Comparison of ENCODE assay signal across 9 mouse cellular contexts in genomic region chr17:46033607-46034006, GRCm38 (mm10). TPM values are rescaled to one million over a fixed set of nuclear protein-coding genes. Genes with fewer than 3 reads are reported as not detected.
DNase-seq lines count a peak whose midpoint lies in the region; ATAC-seq lines count a peak whose summit lies in the region.
"Had no signal": no experiment of that assay in that cellular context is flagged by ENCODE, and none has a peak within 500 bp of the region (broad histone marks: within the 10 kb centered on the region; RNA-seq: fewer than 3 reads in every experiment).

No protein-coding gene starts in this region.

- no peak overlapping the region for H3K4me3 ChIP-seq in heart, embryonic 13.5 days
- 0 out of 2 replicates have a peak overlapping the region, but pooled peaks have one; percentile 98 for H3K4me3 ChIP-seq in midbrain, embryonic 10.5 days
- no peak overlapping the region for H3K4me3 ChIP-seq in midbrain, embryonic 15.5 days
- no peak overlapping the region for H3K4me3 ChIP-seq in hindbrain, embryonic 15.5 days
- no peak overlapping the region for H3K4me3 ChIP-seq in neural tube, embryonic 13.5 days
- H3K4me3 ChIP-seq: liver, embryonic 13.5 days had no signal

- H3K27me3 ChIP-seq in heart, embryonic 13.5 days (replicated peaks) = no peaks in the 10 kb centered on the region; the same call in 1 of the 2 replicates
- peaks cover 11% of the 10 kb centered on the region for H3K27me3 ChIP-seq in midbrain, embryonic 10.5 days (ENCODE audit: low read depth, poor library complexity, severe bottlenecking)
- no peaks in the 10 kb centered on the region for H3K27me3 ChIP-seq in midbrain, embryonic 15.5 days (replicated peaks)
- H3K27me3 ChIP-seq in hindbrain, embryonic 15.5 days = no peaks in the 10 kb centered on the region
- H3K27me3 ChIP-seq in neural tube, embryonic 13.5 days = peaks cover 10% of the 10 kb centered on the region; the same call in 1 of the 2 replicates

- peak overlapping the region; percentile 65 for H3K9ac ChIP-seq in heart, embryonic 13.5 days
- H3K9ac ChIP-seq in midbrain, embryonic 15.5 days = no peak overlapping the region
- H3K9ac ChIP-seq in hindbrain, embryonic 15.5 days = no peak overlapping the region
- H3K9ac ChIP-seq in neural tube, embryonic 13.5 days = 0 out of 2 replicates have a peak overlapping the region, but pooled peaks have one; percentile 31
- H3K9ac ChIP-seq: liver, embryonic 13.5 days had no signal

- H3K4me2 ChIP-seq in heart, embryonic 13.5 days = peak overlapping the region; percentile 92
- no peak overlapping the region for H3K4me2 ChIP-seq in midbrain, embryonic 15.5 days
- 0 out of 2 replicates have a peak overlapping the region, but pooled peaks have one; percentile 72 for H3K4me2 ChIP-seq in hindbrain, embryonic 15.5 days
- H3K4me2 ChIP-seq in neural tube, embryonic 13.5 days = no peak overlapping the region

- no peak for ATAC-seq in heart, embryonic 13.5 days (ENCODE audit: extremely low read depth, insufficient number of reproducible peaks, low FRiP score, low TSS enrichment)
- ATAC-seq in midbrain, embryonic 15.5 days (replicated peaks) = no peak
- ATAC-seq in hindbrain, embryonic 15.5 days (ENCODE audit: low FRiP score, low read depth) = no peak
- ATAC-seq in neural tube, embryonic 13.5 days (ENCODE audit: low read depth) = no peak
- no peak for ATAC-seq in monocyte, adult 5-6 weeks (replicated peaks; ENCODE audit: insufficient number of reproducible peaks, low FRiP score, low TSS enrichment, poor library complexity, severe bottlenecking)

- peak overlapping the region; percentile 1; the same call in 1 of the 2 replicates for H3K27ac ChIP-seq in heart, embryonic 13.5 days (replicated peaks)
- H3K27ac ChIP-seq in midbrain, embryonic 10.5 days (replicated peaks) = peak overlapping the region; percentile 42; the same call in 1 of the 2 replicates
- H3K27ac ChIP-seq in midbrain, embryonic 15.5 days = no peak overlapping the region
- no peak overlapping the region for H3K27ac ChIP-seq in hindbrain, embryonic 15.5 days (replicated peaks)
- no peak overlapping the region for H3K27ac ChIP-seq in neural tube, embryonic 13.5 days (replicated peaks)
- H3K27ac ChIP-seq: liver, embryonic 13.5 days had no signal

- WGBS in heart, embryonic 13.5 days = 17% methylated on average over 2 of the region's 2 CpGs
- WGBS in midbrain, embryonic 10.5 days = 36% methylated on average over 2 of the region's 2 CpGs
- WGBS in midbrain, embryonic 15.5 days = 16% methylated on average over 2 of the region's 2 CpGs
- 22% methylated on average over 2 of the region's 2 CpGs for WGBS in hindbrain, embryonic 15.5 days
- 31% methylated on average over 2 of the region's 2 CpGs for WGBS in neural tube, embryonic 13.5 days

- no peaks in the 10 kb centered on the region for H3K36me3 ChIP-seq in heart, embryonic 13.5 days
- no peaks in the 10 kb centered on the region for H3K36me3 ChIP-seq in midbrain, embryonic 10.5 days
- H3K36me3 ChIP-seq in midbrain, embryonic 15.5 days (replicated peaks) = no peaks in the 10 kb centered on the region
- no peaks in the 10 kb centered on the region for H3K36me3 ChIP-seq in hindbrain, embryonic 15.5 days
- no peaks in the 10 kb centered on the region for H3K36me3 ChIP-seq in neural tube, embryonic 13.5 days
- H3K36me3 ChIP-seq: liver, embryonic 13.5 days had no signal

- DNase-seq in heart, adult 8-10 months (ENCODE audit: low spot score) = no peak
- DNase-seq in midbrain, embryonic 10.5 days (ENCODE audit: low spot score) = no peak
- DNase-seq in ovary, postnatal 10 days (ENCODE audit: low spot score) = no peak
- DNase-seq: liver, embryonic 13.5 days had no signal

- peaks cover 57% of the 10 kb centered on the region for H3K4me1 ChIP-seq in heart, embryonic 13.5 days
- peaks cover 37% of the 10 kb centered on the region for H3K4me1 ChIP-seq in midbrain, embryonic 10.5 days
- peaks cover 26% of the 10 kb centered on the region for H3K4me1 ChIP-seq in midbrain, embryonic 15.5 days
- H3K4me1 ChIP-seq in hindbrain, embryonic 15.5 days (replicated peaks) = peaks cover 34% of the 10 kb centered on the region
- H3K4me1 ChIP-seq in neural tube, embryonic 13.5 days (replicated peaks) = peaks cover 34% of the 10 kb centered on the region

- H3K9me3 ChIP-seq in heart, embryonic 13.5 days = no peaks in the 10 kb centered on the region
- no peaks in the 10 kb centered on the region for H3K9me3 ChIP-seq in midbrain, embryonic 10.5 days (replicated peaks)
- H3K9me3 ChIP-seq in midbrain, embryonic 15.5 days = no peaks in the 10 kb centered on the region
- no peaks in the 10 kb centered on the region for H3K9me3 ChIP-seq in hindbrain, embryonic 15.5 days
- H3K9me3 ChIP-seq in neural tube, embryonic 13.5 days = no peaks in the 10 kb centered on the region
- H3K9me3 ChIP-seq: liver, embryonic 13.5 days had no signal

RNA-seq across cellular contexts. Expression of gene Vegfa, which starts 1.4 kb away (rescaled TPM):
- 5.2 and 5.4 TPM in 2 replicates for polyA plus RNA-seq in heart, embryonic 13.5 days (2015; fragmentation: Nextera tagmentation; extraction: Ambion mirVana)
- total RNA-seq in heart, adult 8-10 months (2022) = 100 to 1,000 TPM; 195 to 267 (median 235) TPM
- 2.1 and 2.3 TPM in 2 replicates for polyA plus RNA-seq in midbrain, embryonic 10.5 days (2016; fragmentation: Nextera tagmentation; extraction: Ambion mirVana)
- polyA plus RNA-seq in midbrain, embryonic 15.5 days (2015; fragmentation: Nextera tagmentation; extraction: Ambion mirVana) = 4.0 and 5.4 TPM in 2 replicates
- 4.4 and 4.6 TPM in 2 replicates for polyA plus RNA-seq in hindbrain, embryonic 15.5 days (2015; fragmentation: Nextera tagmentation; extraction: Ambion mirVana)
- 2.6 and 3.0 TPM in 2 replicates for polyA plus RNA-seq in neural tube, embryonic 13.5 days (2015; fragmentation: Nextera tagmentation; extraction: Ambion mirVana)
- 16.5 to 56.6 TPM (median 24.3 TPM) in 3 replicates for total RNA-seq in monocyte, adult 5-6 weeks (2017)

Comparison
In these comparisons a context has a peak if more than half of its experiments do, and no peak if none do; other contexts are left out.
1. H3K27ac ChIP-seq: peak in heart, embryonic 13.5 days (single experiment) and midbrain, embryonic 10.5 days (single experiment); none in midbrain, embryonic 15.5 days (single experiment), hindbrain, embryonic 15.5 days (single experiment) and neural tube, embryonic 13.5 days (single experiment).
2. H3K4me2 ChIP-seq: peak in heart, embryonic 13.5 days (single experiment) and hindbrain, embryonic 15.5 days (single experiment); none in midbrain, embryonic 15.5 days (single experiment) and neural tube, embryonic 13.5 days (single experiment).
3. H3K9ac ChIP-seq: peak in heart, embryonic 13.5 days (single experiment) and neural tube, embryonic 13.5 days (single experiment); none in midbrain, embryonic 15.5 days (single experiment) and hindbrain, embryonic 15.5 days (single experiment).